Mouse (Mus musculus) C2C12 (cell line): ENCODE results near the gene Tdrd1. TPM values are rescaled to one million over a fixed set of nuclear protein-coding genes. Genes with fewer than 3 reads are reported as not detected.

Experiments
- H3K27me3 ChIP-seq: one replicate; pipeline ENCODE4 v1.6.1; 2011; ENCODE audit not compliant: control insufficient read depth, insufficient read depth, insufficient read length
- H3K36me3 ChIP-seq: one replicate; pipeline ENCODE4 v1.6.1; 2011; ENCODE audit not compliant: control insufficient read depth, insufficient read depth
- H3K4me3 ChIP-seq: one replicate; pipeline ENCODE4 v1.5.1; 2011; ENCODE audit warnings: mild to moderate bottlenecking, control low read depth; ENCODE audit not compliant: poor library complexity, insufficient read depth, severe bottlenecking
- H3K79me2 ChIP-seq: one replicate; pipeline ENCODE4 v1.6.1; 2011; ENCODE audit not compliant: control insufficient read depth, insufficient read depth
- H3K79me3 ChIP-seq: one replicate; pipeline ENCODE4 v1.6.1; 2011; ENCODE audit warnings: low read depth, control low read depth
- H3ac ChIP-seq: one replicate; pipeline ENCODE3; 2011; ENCODE audit warnings: low read depth; ENCODE audit not compliant: control insufficient read depth, insufficient read length
- CEBPB ChIP-seq: IDR thresholded peaks from one replicate; pipeline ENCODE4 v1.6.1; 2011; ENCODE audit warnings: low read depth, mild to moderate bottlenecking, control low read depth, moderate library complexity
- CTCF ChIP-seq: IDR thresholded peaks from one replicate; pipeline ENCODE4 v1.5.1; 2011; ENCODE audit not compliant: control insufficient read depth, insufficient read depth, insufficient read length
- FOSL1 ChIP-seq: IDR thresholded peaks from one replicate; pipeline ENCODE4 v1.8.0; 2011; ENCODE audit warnings: mild to moderate bottlenecking, low read length; ENCODE audit not compliant: poor library complexity, insufficient read depth, severe bottlenecking
- MAX ChIP-seq: IDR thresholded peaks from one replicate; pipeline ENCODE4 v1.6.1; 2011; ENCODE audit warnings: mild to moderate bottlenecking, control low read depth
- MYOD1 ChIP-seq: IDR thresholded peaks from one replicate; pipeline ENCODE4 v1.6.1; 2011; ENCODE audit warnings: low read depth; ENCODE audit not compliant: control insufficient read depth, insufficient read length
- MYOG ChIP-seq: IDR thresholded peaks from one replicate; pipeline ENCODE4 v1.6.1; 2011; ENCODE audit not compliant: control insufficient read depth, insufficient read length; ENCODE audit errors: extremely low read depth
- USF1 ChIP-seq: IDR thresholded peaks from one replicate; pipeline ENCODE4 v1.6.1; 2011; ENCODE audit warnings: low read depth, mild to moderate bottlenecking, control low read depth, moderate library complexity
- polyA plus RNA-seq: library from polyadenylated mRNA; unstranded; fragments of >200 nt; fragmentation: generic; extraction: Trizol; gene quantifications from one replicate; pipeline ENCODE4 v1.2.1, GENCODE M21; 2012; ENCODE audit warnings: missing spikeins

The Tdrd1 gene
- polyA plus RNA-seq, 1 experiment, result not detected

DNA sequence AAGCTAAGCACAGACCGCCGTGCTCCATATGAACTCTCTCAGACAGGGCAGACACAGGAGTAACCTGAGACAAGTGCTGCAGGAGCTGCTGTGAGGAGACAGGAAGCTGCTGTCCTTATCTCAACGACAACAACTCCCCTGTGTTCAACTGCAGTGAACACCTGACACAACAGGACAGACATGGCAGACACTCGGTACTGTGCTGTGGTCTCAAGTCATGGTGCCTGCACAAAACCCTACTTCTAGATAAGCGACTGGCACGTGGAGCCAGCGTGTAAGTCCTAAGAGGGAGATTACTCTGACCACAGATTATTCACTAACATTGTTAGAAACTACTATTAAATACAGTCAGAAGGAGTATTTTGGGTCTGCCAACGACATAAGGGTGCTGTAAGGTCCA lies 25.8 kb upstream of the Tdrd1 start:
- Histone ChIP-seq H3K79me3 (no peaks in the 10 kb centered on the region), H3ac (no peak overlapping the region), H3K79me2 (no peaks in the 10 kb centered on the region), H3K4me3 (no peak overlapping the region), H3K27me3 (no peaks in the 10 kb centered on the region), H3K36me3 (peaks cover 75% of the 10 kb centered on the region)
- no peak for TF ChIP-seq USF1
- no peak for TF ChIP-seq FOSL1
- no peak for TF ChIP-seq MAX
- no peak for TF ChIP-seq MYOD1
- TF ChIP-seq MYOG, result no peak
- TF ChIP-seq CEBPB, result no peak
- TF ChIP-seq CTCF, result no peak

GRCm38 (mm10) chr19:56800930-56801655 lies 24.9 kb upstream of the Tdrd1 start:
- Histone ChIP-seq H3K4me3 (no peak overlapping the region), H3K79me2 (no peaks in the 10 kb centered on the region), H3ac (no peak overlapping the region), H3K27me3 (no peaks in the 10 kb centered on the region), H3K79me3 (no peaks in the 10 kb centered on the region), H3K36me3 (peaks cover 73% of the 10 kb centered on the region)
- TF ChIP-seq CTCF (no peak), FOSL1 (no peak), MYOG (no peak), USF1 (no peak), MYOD1 (no peak), CEBPB (no peak), MAX (no peak)

DNA sequence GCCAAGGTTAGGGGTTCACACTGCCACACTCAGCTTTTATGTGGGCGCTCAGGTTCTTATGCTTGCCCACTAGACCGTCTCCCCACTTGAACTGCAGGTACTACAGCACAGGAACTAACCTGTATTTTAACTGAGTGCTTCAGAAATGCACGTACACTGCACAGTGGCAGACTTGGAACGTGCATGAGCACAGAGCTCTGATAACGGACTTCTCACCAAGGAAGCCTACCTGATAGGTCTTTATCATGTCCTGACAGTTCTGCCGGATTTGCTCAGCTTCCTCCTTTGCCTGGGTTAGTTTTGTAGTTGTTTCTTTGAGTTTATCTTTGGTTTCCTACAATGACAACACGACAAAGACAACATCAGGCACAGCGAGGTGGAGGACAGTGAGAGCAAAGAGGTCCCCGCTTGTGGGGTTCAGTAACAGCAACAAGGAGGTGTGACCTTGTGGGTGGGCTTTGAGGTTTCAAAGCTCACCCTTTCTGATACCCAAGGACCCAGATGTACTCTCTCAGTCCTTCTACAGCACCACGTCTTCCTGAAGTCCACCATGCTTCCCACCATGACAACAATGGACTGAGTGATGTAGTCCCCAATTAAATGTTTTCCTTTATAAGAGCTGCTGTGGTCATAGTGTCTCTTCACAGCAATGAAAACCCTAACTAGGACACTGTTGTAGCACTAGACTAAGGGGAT lies 24.2 kb upstream of the Tdrd1 start:
- Histone ChIP-seq H3K36me3 (peaks cover 70% of the 10 kb centered on the region), H3ac (no peak overlapping the region), H3K4me3 (no peak overlapping the region), H3K79me2 (no peaks in the 10 kb centered on the region), H3K27me3 (no peaks in the 10 kb centered on the region), H3K79me3 (no peaks in the 10 kb centered on the region)
- TF ChIP-seq MYOG, result no peak
- TF ChIP-seq MYOD1, result no peak
- no peak for TF ChIP-seq CTCF
- no peak for TF ChIP-seq MAX

- Histone ChIP-seq H3K79me2 (no peaks in the 10 kb centered on the region), H3K27me3 (no peaks in the 10 kb centered on the region), H3K79me3 (no peaks in the 10 kb centered on the region), H3K4me3 (no peak overlapping the region), H3ac (no peak overlapping the region), H3K36me3 (peaks cover 73% of the 10 kb centered on the region)
- TF ChIP-seq FOSL1 (no peak), MAX (no peak), MYOD1 (no peak), USF1 (no peak), CTCF (no peak), MYOG (no peak), CEBPB (no peak)
These were observed 23.7 kb upstream of the Tdrd1 start for GRCm38 (mm10) chr19:56802352-56802746.

DNA sequence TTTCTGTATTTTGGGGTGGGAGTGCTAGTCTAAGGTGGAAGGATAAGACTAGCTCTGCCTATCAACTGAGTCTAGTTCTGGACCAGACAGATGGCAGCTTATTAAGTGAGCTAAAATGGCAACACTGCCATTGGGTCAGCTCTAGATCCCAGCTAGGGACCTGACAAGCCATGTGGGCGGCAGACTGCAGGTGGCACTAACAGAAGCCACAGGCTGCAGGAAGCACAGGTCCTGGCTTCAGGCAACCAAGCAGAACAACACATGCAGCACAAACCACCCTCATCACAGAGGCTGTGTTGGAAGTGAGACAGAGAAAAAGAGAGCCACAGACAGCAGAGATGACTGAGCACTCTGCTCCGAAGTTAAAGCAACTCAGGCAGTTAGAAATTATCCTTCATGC lies 20.6 kb upstream of the Tdrd1 start:
- H3K27me3 ChIP-seq, result no peaks in the 10 kb centered on the region
- H3K4me3 ChIP-seq, result no peak overlapping the region
- TF ChIP-seq MYOG (no peak), MAX (no peak), MYOD1 (no peak)
- H3K79me3 ChIP-seq, result no peaks in the 10 kb centered on the region
- no peak overlapping the region for H3ac ChIP-seq
- H3K79me2 ChIP-seq, result no peaks in the 10 kb centered on the region
- H3K36me3 ChIP-seq, result peaks cover 69% of the 10 kb centered on the region

DNA sequence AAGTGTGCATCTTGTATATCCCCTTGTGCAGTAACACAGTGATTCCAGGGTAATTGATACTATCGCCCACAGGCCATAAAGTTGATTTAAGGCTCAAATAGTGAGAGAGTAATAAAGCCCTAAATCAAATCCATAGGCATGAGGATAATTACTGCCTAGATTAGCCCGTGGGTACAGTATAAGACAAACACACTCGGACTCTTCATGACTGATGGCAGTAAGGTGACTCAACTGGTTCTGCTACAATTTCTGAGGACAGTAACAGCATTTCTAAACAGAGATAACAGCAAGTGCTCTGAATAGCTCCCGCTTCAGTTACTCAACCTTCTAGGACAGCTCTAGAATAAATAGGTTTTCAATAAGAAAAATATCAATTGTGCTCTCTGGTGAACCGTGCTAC lies 18.9 kb upstream of the Tdrd1 start:
- Histone ChIP-seq H3K4me3 (no peak overlapping the region), H3K36me3 (peaks cover 54% of the 10 kb centered on the region), H3K27me3 (no peaks in the 10 kb centered on the region), H3K79me2 (no peaks in the 10 kb centered on the region), H3K79me3 (no peaks in the 10 kb centered on the region), H3ac (no peak overlapping the region)
- no peak for TF ChIP-seq USF1
- no peak for TF ChIP-seq FOSL1
- TF ChIP-seq MAX, result no peak
- no peak for TF ChIP-seq MYOG
- TF ChIP-seq MYOD1, result no peak
- TF ChIP-seq CEBPB, result no peak
- no peak for TF ChIP-seq CTCF
